Mouse (Mus musculus) MEL (cell line): Measurements from ENCODE around the gene Tmbim1. TPM values are rescaled to one million over a fixed set of nuclear protein-coding genes. Genes with fewer than 3 reads are reported as not detected.

ENCODE experiments used
- DNase-seq: peaks from one replicate; pipeline ENCODE4 v3.0.0; 2011; ENCODE audit warnings: low read depth, low spot score
- H3K27ac ChIP-seq: 2 replicates; pipeline ENCODE4 v1.5.1; 2012; ENCODE audit warnings: low read depth, mild to moderate bottlenecking, control low read depth, low read length, moderate library complexity; ENCODE audit not compliant: control insufficient read depth
- H3K27me3 ChIP-seq, 2 experiments: fragments of 150-350 bp in 1 of 2; sonication (generic) in 1 of 2; 2 replicates each; pipeline ENCODE4 v1.6.1; 2012; ENCODE audit warnings: low read length in 2 of 2, mild to moderate bottlenecking in 2 of 2, improper control_type of control experiment in 1 of 2, moderate library complexity in 1 of 2; ENCODE audit not compliant: insufficient read depth in 2 of 2, control insufficient read depth in 1 of 2
- H3K36me3 ChIP-seq, 2 experiments: 2 replicates each; pipeline ENCODE4 v1.6.1; 2012 to 2014; ENCODE audit warnings: low read length in 2 of 2, improper control_type of control experiment in 1 of 2, inconsistent platforms in 1 of 2, mild to moderate bottlenecking in 1 of 2; ENCODE audit not compliant: insufficient read depth in 2 of 2, control insufficient read depth in 1 of 2
- H3K4me1 ChIP-seq, 2 experiments: fragments of 150-350 bp in 1 of 2; sonication (generic) in 1 of 2; 2 replicates each; pipeline ENCODE4 v1.6.1; 2012; ENCODE audit warnings: low read length in 2 of 2, improper control_type of control experiment in 1 of 2, mild to moderate bottlenecking in 1 of 2; ENCODE audit not compliant: insufficient read depth in 2 of 2, control insufficient read depth in 1 of 2
- H3K4me3 ChIP-seq, 2 experiments: fragments of 150-350 bp in 1 of 2; sonication (generic) in 1 of 2; 2 replicates each; pipeline ENCODE4 v1.5.1; 2012; ENCODE audit warnings: low read depth in 2 of 2, low read length in 2 of 2, mild to moderate bottlenecking in 2 of 2, moderate library complexity in 2 of 2, control low read depth in 1 of 2, improper control_type of control experiment in 1 of 2; ENCODE audit not compliant: control insufficient read depth in 1 of 2, insufficient read depth in 1 of 2
- H3K79me2 ChIP-seq: 2 replicates; pipeline ENCODE4 v1.6.1; 2012; ENCODE audit warnings: mild to moderate bottlenecking, low read length, moderate library complexity; ENCODE audit not compliant: control insufficient read depth, poor library complexity, insufficient read depth
- H3K9ac ChIP-seq: 2 replicates; pipeline ENCODE4 v1.6.1; 2012; ENCODE audit warnings: low read depth, mild to moderate bottlenecking, control low read depth, low read length, moderate library complexity; ENCODE audit not compliant: control insufficient read depth, poor library complexity, severe bottlenecking
- H3K9me3 ChIP-seq: fragments of 150-350 bp; sonication (generic); replicated peaks from 2 replicates; pipeline ENCODE4 v1.6.1; 2012; ENCODE audit warnings: mild to moderate bottlenecking, low read length, improper control_type of control experiment, moderate library complexity; ENCODE audit not compliant: insufficient read depth
- CHD1 ChIP-seq: IDR thresholded peaks from 2 replicates; pipeline ENCODE4 v1.6.1; 2012; ENCODE audit warnings: low read depth, mild to moderate bottlenecking, inconsistent platforms, low read length, improper control_type of control experiment
- E2F4 ChIP-seq: IDR thresholded peaks from 2 replicates; pipeline ENCODE4 v1.6.1; 2011; ENCODE audit warnings: low read depth, low read length, improper control_type of control experiment, borderline replicate concordance
- ELF1 ChIP-seq: IDR thresholded peaks from 2 replicates; pipeline ENCODE4 v1.6.1; 2014; ENCODE audit warnings: low read depth, mild to moderate bottlenecking, inconsistent platforms, low read length, improper control_type of control experiment, moderate library complexity
- EP300 ChIP-seq, 2 experiments: IDR thresholded peaks; 2 replicates each; pipeline ENCODE4 v1.6.1; 2011; ENCODE audit warnings: improper control_type of control experiment in 2 of 2, low read length in 2 of 2, low read depth in 1 of 2, mild to moderate bottlenecking in 1 of 2
- ETS1 ChIP-seq: IDR thresholded peaks from 2 replicates; pipeline ENCODE4 v1.6.1; 2012; ENCODE audit warnings: low read depth, mild to moderate bottlenecking, inconsistent platforms, low read length, improper control_type of control experiment, moderate library complexity
- GABPA ChIP-seq: IDR thresholded peaks from 2 replicates; pipeline ENCODE4 v1.6.1; 2012; ENCODE audit warnings: low read depth, mild to moderate bottlenecking, inconsistent platforms, low read length, improper control_type of control experiment, moderate library complexity
- HCFC1 ChIP-seq: IDR thresholded peaks from 2 replicates; pipeline ENCODE4 v1.6.1; 2012; ENCODE audit warnings: low read depth, mild to moderate bottlenecking, inconsistent platforms, low read length, improper control_type of control experiment, moderate library complexity
- MAX ChIP-seq: IDR thresholded peaks from 2 replicates; pipeline ENCODE4 v1.6.1; 2011; ENCODE audit warnings: low read length, improper control_type of control experiment
- MAZ ChIP-seq: IDR thresholded peaks from 2 replicates; pipeline ENCODE4 v1.6.1; 2012; ENCODE audit warnings: low read depth, mild to moderate bottlenecking, inconsistent platforms, low read length, improper control_type of control experiment
- MXI1 ChIP-seq: IDR thresholded peaks from 2 replicates; pipeline ENCODE4 v1.6.1; 2011; ENCODE audit warnings: mild to moderate bottlenecking, low read depth, low read length, improper control_type of control experiment
- MYB ChIP-seq: IDR thresholded peaks from 2 replicates; pipeline ENCODE4 v1.6.1; 2011; ENCODE audit warnings: mild to moderate bottlenecking, low read depth, low read length, improper control_type of control experiment
- NELFE ChIP-seq: IDR thresholded peaks from 2 replicates; pipeline ENCODE4 v1.6.1; 2011; ENCODE audit warnings: low read depth, low read length, improper control_type of control experiment
- POLR2A ChIP-seq, 2 experiments: IDR thresholded peaks; 2 replicates each; pipeline ENCODE4 v1.6.1; 2011 to 2012; ENCODE audit warnings: low read length in 2 of 2, mild to moderate bottlenecking in 2 of 2, control low read depth in 1 of 2, improper control_type of control experiment in 1 of 2, low read depth in 1 of 2, moderate library complexity in 1 of 2; ENCODE audit not compliant: control insufficient read depth in 1 of 2, insufficient read depth in 1 of 2, poor library complexity in 1 of 2
- RAD21 ChIP-seq: IDR thresholded peaks from 2 replicates; pipeline ENCODE4 v1.6.1; 2011; ENCODE audit warnings: mild to moderate bottlenecking, low read depth, low read length, improper control_type of control experiment
- SIN3A ChIP-seq: IDR thresholded peaks from 2 replicates; pipeline ENCODE4 v1.6.1; 2012; ENCODE audit warnings: low read length, improper control_type of control experiment, inconsistent platforms
- SMC3 ChIP-seq: IDR thresholded peaks from 2 replicates; pipeline ENCODE4 v1.6.1; 2011; ENCODE audit warnings: low read depth, low read length, improper control_type of control experiment
- TAL1 ChIP-seq: IDR thresholded peaks from 2 replicates; pipeline ENCODE4 v1.6.1; 2012; ENCODE audit warnings: mild to moderate bottlenecking, inconsistent platforms, low read length, moderate library complexity, mixed read lengths
- TBP ChIP-seq: IDR thresholded peaks from 2 replicates; pipeline ENCODE4 v1.8.0; 2011; ENCODE audit warnings: low read depth, low read length, improper control_type of control experiment
- TCF12 ChIP-seq: IDR thresholded peaks from 2 replicates; pipeline ENCODE4 v1.6.1; 2014; ENCODE audit warnings: low read depth, mild to moderate bottlenecking, inconsistent platforms, low read length, improper control_type of control experiment, moderate library complexity
- UBTF ChIP-seq: IDR thresholded peaks from 2 replicates; pipeline ENCODE4 v1.6.1; 2012; ENCODE audit warnings: low read depth, mild to moderate bottlenecking, inconsistent platforms, low read length, improper control_type of control experiment, moderate library complexity, borderline replicate concordance; ENCODE audit not compliant: insufficient read depth
- USF2 ChIP-seq, 2 experiments: IDR thresholded peaks; 2 replicates each; pipeline ENCODE4 v1.6.1; 2011 to 2012; ENCODE audit warnings: improper control_type of control experiment in 2 of 2, low read length in 2 of 2, borderline replicate concordance in 1 of 2, inconsistent platforms in 1 of 2, low read depth in 1 of 2, mild to moderate bottlenecking in 1 of 2; ENCODE audit not compliant: insufficient read depth in 1 of 2
- ZC3H11A ChIP-seq: IDR thresholded peaks from 2 replicates; pipeline ENCODE4 v1.6.1; 2012; ENCODE audit warnings: low read depth, mild to moderate bottlenecking, inconsistent platforms, low read length, improper control_type of control experiment
- ZNF384 ChIP-seq: IDR thresholded peaks from 2 replicates; pipeline ENCODE4 v1.6.1; 2012; ENCODE audit warnings: low read depth, mild to moderate bottlenecking, inconsistent platforms, low read length, improper control_type of control experiment
- polyA plus RNA-seq, 2 experiments: library from polyadenylated mRNA; stranded (reverse) in 1 of 2; unstranded in 1 of 2; fragments of >175 nt in 1 of 2; fragments of >200 nt in 1 of 2; gene quantifications; 2 replicates each; pipeline versions ENCODE4 v1.2.1 to v1.2.4; 2012; ENCODE audit warnings: low replicate concordance in 2 of 2, low read depth in 1 of 2; ENCODE audit not compliant: insufficient read length in 2 of 2, insufficient read depth in 1 of 2, missing spikeins in 1 of 2
- total RNA-seq: library from RNA; depleted of rRNA; stranded (reverse); fragments of 300-350 nt; gene quantifications from 2 replicates; pipeline ENCODE4 v1.2.3, GENCODE M21; 2012

The Tmbim1 gene
- total and polyA plus RNA-seq, 3 experiments, result 13.0 to 20.8 TPM; not detected in 1

- Histone ChIP-seq H3K9ac (no peak overlapping the region), H3K27me3 (no peaks in the 10 kb centered on the region), H3K27ac (no peak overlapping the region), H3K79me2 (no peaks in the 10 kb centered on the region), H3K9me3 (no peaks in the 10 kb centered on the region), H3K4me3 (no peak overlapping the region), H3K36me3 (peaks cover 0 to 48% of the 10 kb centered on the region in 2 experiments; a peak in 2 of 4 replicates), H3K4me1 (no peaks in the 10 kb centered on the region)
- TF ChIP-seq NELFE (no peak), GABPA (no peak), POLR2A (IDR thresholded peaks at IDR 0.05; ENCODE audit: control insufficient read depth in 1 of 2, insufficient read depth in 1 of 2, low read depth in 1 of 2, low read length in 2 of 2, poor library complexity in 1 of 2) (0 out of 4 replicates have a peak, but pooled peaks of 1 of the 2 experiments have one; percentile 12), RAD21 (no peak), ZNF384 (no peak), E2F4 (no peak), MAZ (no peak), EP300 (IDR thresholded peaks at IDR 0.05; ENCODE audit: low read depth in 1 of 2, low read length in 2 of 2) (no peak), HCFC1 (no peak)
- DNase-seq, result no peak
Measured at GRCm38 (mm10) chr1:74255704-74256345, 49.6 kb downstream of the Tmbim1 start.

GRCm38 (mm10) chr1:74250096-74250495 lies 55.3 kb downstream of the Tmbim1 start:
- Histone ChIP-seq H3K4me1 (peaks cover 17% of the 10 kb centered on the region in 2 experiments), H3K4me3 (no peak overlapping the region)
- TF ChIP-seq CHD1 (no peak), ZNF384 (no peak), UBTF (no peak), HCFC1 (no peak), USF2 (IDR thresholded peaks at IDR 0.05; ENCODE audit: borderline replicate concordance in 1 of 2, insufficient read depth in 1 of 2, low read depth in 1 of 2, low read length in 2 of 2) (no peak), ETS1 (no peak), SIN3A (no peak), MXI1 (no peak), MYB (no peak), TAL1 (no peak), RAD21 (no peak), ELF1 (no peak), MAX (no peak), EP300 (IDR thresholded peaks at IDR 0.05; ENCODE audit: low read depth in 1 of 2, low read length in 2 of 2) (no peak), NELFE (no peak), TCF12 (no peak), ZC3H11A (no peak), TBP (no peak), SMC3 (no peak)

More at GRCm38 (mm10) chr1:74250096-74250495, 55.3 kb downstream of the Tmbim1 start:
- no peaks in the 10 kb centered on the region for H3K27me3 ChIP-seq
- H3K9me3 ChIP-seq, result no peaks in the 10 kb centered on the region
- no peak for DNase-seq
- H3K79me2 ChIP-seq, result peaks cover 14% of the 10 kb centered on the region
- H3K36me3 ChIP-seq, result peaks cover 31 to 36% of the 10 kb centered on the region in 2 experiments
- no peak overlapping the region for H3K9ac ChIP-seq
- no peak overlapping the region for H3K27ac ChIP-seq
